Mouse (Mus musculus): ENCODE measurements around the gene Actn4. TPM values are rescaled to one million over a fixed set of nuclear protein-coding genes. Genes with fewer than 3 reads are reported as not detected.
A peak's percentile ranks its signal among the peaks of the same experiment; 100 is the strongest.

The Actn4 gene
- polyA plus RNA-seq, 1 experiment from 2014 or later, result 233 TPM

DNA sequence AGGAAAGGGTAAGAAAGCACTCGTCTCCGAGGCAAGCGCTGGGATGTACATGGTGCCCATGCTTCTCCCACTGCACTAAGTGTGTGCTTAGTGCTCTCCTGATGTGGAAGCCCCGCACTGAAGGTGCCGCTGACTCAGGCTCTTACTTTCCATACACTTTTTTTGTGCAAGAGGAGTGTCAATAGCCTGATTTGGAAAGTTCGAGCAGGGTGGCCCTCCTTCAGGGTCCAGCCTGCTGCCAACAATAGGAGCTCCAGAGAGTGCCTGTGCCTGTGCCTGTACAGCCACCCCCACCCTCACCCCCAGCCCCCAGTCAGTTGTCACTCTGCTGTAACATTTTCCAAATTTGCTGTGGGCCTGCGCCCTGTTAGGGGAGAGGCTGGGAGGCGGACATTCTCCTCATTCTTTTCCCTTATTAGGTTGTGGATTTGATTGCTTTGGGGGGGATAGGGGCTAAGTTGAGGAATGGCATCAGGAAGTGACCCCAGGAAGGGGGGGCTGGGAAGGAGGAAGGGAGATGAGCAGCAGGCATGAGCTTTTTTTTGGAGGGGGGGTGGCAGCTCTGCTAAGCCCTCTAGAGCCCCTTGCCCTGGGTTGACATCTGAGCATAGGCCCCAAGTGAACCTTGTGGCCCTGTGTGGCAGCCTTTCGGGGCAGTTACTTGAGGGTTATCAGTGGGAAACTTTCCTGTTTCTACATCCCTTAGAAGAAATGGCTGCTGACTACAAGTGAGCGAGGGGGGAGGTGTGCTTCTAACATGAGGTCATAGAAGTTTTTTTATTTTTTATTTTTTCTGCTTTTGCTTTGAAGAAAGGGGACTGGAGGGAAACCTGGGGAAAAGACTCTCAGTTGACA lies 16.5 kb downstream of the Actn4 start:
- Histone ChIP-seq H3K9me3 (no peaks in the 10 kb centered on the region), H3K4me2 (replicated peaks) (peak overlapping the region; percentile 27), H3K4me1 (peaks cover 81% of the 10 kb centered on the region), H3K9ac (peak overlapping the region; percentile 31; the same call in 1 of the 2 replicates), H3K27ac (peak overlapping the region; percentile 91), H3K4me3 (no peak overlapping the region), H3K27me3 (no peaks in the 10 kb centered on the region), H3K36me3 (peaks cover 4% of the 10 kb centered on the region; the same call in 1 of the 2 replicates)
- ATAC-seq (ENCODE audit: insufficient number of reproducible peaks, insufficient read depth, low FRiP score, low TSS enrichment), result peak; percentile 55
- WGBS, result 10% methylated on average over 10 of the region's 10 CpGs

DNA sequence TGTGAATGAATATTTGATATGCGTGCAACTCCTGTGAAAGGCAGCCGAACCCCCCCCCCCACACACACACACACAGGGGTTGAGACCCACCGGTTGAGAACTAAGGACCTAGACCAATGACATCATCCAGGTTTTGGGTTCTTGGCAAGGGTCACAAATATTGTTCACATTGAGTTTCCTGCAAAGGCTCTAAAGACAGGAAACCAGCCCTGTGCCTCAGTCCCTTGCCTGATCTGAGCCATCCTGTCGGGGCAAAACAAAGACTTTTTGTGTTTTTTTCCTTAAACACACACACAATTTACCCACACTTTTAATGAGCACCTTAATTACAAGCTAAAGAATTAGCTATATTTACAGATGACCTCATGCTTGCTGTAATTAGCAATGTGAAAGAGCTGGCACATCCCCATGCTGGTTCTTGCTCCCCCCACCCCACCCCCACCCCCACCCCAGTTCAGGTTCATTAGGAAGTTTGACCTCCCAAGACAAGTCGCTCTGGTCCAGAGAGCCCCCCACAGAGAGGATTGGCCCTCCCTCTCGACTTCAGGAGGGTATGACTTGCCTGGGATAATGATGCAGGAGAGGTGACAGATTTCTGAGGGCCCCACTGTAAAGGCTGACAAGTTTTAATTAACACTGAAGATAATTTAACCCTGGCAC lies 17.3 kb downstream of the Actn4 start:
- WGBS, result 24% methylated on average over 6 of the region's 6 CpGs
- no peak for ATAC-seq (ENCODE audit: insufficient number of reproducible peaks, insufficient read depth, low FRiP score, low TSS enrichment)
- H3K4me1 ChIP-seq, result peaks cover 82% of the 10 kb centered on the region
- no peaks in the 10 kb centered on the region for H3K9me3 ChIP-seq
- peak overlapping the region; percentile 27 for H3K4me2 ChIP-seq (replicated peaks)
- H3K27ac ChIP-seq, result peak overlapping the region; percentile 91
- no peaks in the 10 kb centered on the region for H3K27me3 ChIP-seq
- H3K9ac ChIP-seq, result peak overlapping the region; percentile 31; the same call in 1 of the 2 replicates
- H3K4me3 ChIP-seq, result no peak overlapping the region
- H3K36me3 ChIP-seq, result no peaks in the 10 kb centered on the region

DNA sequence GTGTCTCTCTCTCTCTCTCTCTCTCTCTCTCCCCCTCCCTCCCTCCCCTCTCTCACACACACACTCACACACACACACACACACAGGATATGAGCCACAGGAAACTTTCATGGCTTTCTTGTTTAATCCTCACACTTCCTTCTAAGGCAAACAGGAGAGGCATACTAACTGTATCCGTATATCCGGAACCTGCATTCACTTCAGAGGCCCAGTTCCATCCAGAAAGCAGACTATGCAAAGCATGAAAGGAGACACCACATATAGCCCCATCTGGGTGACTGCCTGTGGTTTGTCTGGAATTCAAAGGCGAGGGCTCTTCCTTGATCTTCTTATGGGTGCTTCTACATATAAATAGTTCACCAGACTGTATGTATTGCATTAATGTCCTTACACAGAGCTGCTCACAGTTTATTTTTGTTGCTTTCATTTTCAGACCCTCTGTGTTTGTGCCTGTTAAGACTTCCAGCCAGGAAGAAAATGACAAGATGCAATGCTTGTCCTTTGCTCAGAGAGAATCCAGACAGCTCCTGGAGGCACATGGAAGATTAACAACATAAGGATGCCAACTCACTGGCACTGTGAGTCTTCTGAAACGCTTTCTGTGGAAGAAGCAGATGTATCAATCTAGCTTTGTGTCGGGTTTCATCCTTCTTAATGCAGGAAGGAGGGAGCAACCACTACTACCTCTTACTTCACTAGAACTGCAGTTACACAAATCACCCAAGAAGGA lies 18.5 kb downstream of the Actn4 start:
- H3K4me1 ChIP-seq, result peaks cover 77% of the 10 kb centered on the region
- no peak overlapping the region for H3K9ac ChIP-seq
- H3K36me3 ChIP-seq, result no peaks in the 10 kb centered on the region
- H3K4me2 ChIP-seq (replicated peaks), result no peak overlapping the region; the same call in 1 of the 2 replicates
- H3K9me3 ChIP-seq, result no peaks in the 10 kb centered on the region
- no peak overlapping the region for H3K4me3 ChIP-seq
- 44% methylated on average over 5 of the region's 5 CpGs for WGBS
- ATAC-seq (ENCODE audit: insufficient number of reproducible peaks, insufficient read depth, low FRiP score, low TSS enrichment), result no peak
- no peaks in the 10 kb centered on the region for H3K27me3 ChIP-seq
- H3K27ac ChIP-seq, result peak overlapping the region; percentile 84

DNA sequence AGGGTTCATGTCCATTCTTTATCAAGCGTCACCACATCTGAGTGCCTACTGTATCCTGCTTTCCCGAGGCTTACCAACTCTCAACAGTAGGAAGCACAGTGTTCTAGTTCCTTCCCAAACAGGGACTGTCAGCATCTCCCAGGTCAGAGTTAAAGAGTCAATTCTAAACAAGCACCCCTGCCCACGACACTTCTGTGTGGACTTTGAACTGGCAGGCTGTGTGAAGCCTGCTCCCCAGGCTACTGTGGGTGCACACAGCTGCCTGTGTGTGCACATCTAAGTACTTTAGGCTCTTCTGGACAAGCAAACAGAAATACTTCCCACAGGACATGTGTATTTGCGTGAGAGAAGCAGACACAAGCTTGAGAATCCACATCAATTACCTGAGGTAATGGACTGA lies 20.6 kb downstream of the Actn4 start:
- no peaks in the 10 kb centered on the region for H3K9me3 ChIP-seq
- WGBS, result 60% methylated on average over 4 of the region's 4 CpGs
- H3K4me2 ChIP-seq (replicated peaks), result no peak overlapping the region
- no peak overlapping the region for H3K9ac ChIP-seq
- no peak for ATAC-seq (ENCODE audit: insufficient number of reproducible peaks, insufficient read depth, low FRiP score, low TSS enrichment)
- no peak overlapping the region for H3K4me3 ChIP-seq
- peak overlapping the region; percentile 47 for H3K27ac ChIP-seq
- peaks cover 62% of the 10 kb centered on the region for H3K4me1 ChIP-seq
- no peaks in the 10 kb centered on the region for H3K27me3 ChIP-seq
- no peaks in the 10 kb centered on the region for H3K36me3 ChIP-seq

DNA sequence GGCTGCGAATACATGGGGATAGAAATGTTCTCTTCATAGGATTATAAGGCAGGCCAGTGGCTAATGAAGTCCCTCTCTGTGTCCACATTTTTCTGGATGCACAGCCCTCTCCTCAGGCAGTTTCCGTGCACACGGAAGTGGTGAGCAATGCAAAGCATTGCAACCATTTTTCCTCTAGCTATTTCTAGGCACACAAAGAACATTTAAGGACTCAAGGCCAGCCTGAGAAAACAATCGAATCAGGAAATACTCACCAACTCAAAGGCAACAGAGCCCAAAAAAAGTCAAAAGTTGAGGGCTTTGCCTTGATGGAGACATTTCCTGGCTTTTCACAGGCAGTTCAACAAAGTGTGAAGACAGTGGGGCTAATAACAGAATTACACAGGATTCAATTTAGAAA lies 21.0 kb downstream of the Actn4 start:
- 52% methylated on average over 4 of the region's 4 CpGs for WGBS
- no peaks in the 10 kb centered on the region for H3K36me3 ChIP-seq

DNA sequence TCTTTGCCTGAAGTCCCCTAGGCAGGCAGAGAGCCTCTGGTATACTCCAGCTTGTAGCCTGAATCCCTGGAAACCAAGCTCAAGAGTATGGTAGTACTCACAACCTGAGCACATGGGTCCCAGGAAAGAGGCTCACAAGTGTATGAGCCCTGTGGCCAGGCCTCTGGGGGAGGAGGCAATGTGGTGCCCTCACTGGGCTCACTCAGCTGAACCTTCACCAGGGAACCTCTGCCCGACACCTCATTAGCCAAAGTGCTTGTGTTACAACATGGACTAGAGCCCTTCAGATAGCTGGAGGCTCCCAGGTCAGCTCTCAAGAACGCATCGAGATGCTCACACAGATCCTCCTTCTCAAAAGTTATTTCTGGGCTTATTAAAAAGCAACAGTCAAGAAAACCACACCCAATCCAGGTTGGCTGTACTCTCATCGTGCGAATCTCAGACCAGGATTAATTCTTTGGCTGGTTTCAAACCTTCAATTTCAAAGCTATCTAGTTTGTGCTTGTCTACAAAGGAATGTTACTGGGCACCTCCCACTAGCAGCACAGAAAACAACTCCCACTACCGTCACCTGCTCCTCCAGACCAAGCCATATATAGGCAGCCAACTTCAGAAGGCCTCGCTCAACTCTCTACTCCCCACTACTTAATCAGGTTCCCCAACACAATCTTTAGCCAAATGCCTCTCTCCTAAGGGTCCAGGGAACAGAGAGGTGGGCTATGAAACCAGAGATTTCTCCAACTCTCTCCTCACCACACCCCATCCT lies 22.5 kb downstream of the Actn4 start:
- Histone ChIP-seq H3K4me2 (replicated peaks) (no peak overlapping the region), H3K4me3 (no peak overlapping the region), H3K9ac (no peak overlapping the region), H3K27me3 (no peaks in the 10 kb centered on the region), H3K36me3 (no peaks in the 10 kb centered on the region), H3K4me1 (peaks cover 49% of the 10 kb centered on the region), H3K27ac (peak overlapping the region; percentile 24; the same call in 1 of the 2 replicates), H3K9me3 (no peaks in the 10 kb centered on the region)
- ATAC-seq (ENCODE audit: insufficient number of reproducible peaks, insufficient read depth, low FRiP score, low TSS enrichment), result no peak
- WGBS, result 78% methylated on average over 7 of the region's 7 CpGs

More for the DNA sequence above, 21.0 kb downstream of the Actn4 start:
- no peak overlapping the region for H3K4me2 ChIP-seq (replicated peaks)
- peak overlapping the region; percentile 47 for H3K27ac ChIP-seq
- ATAC-seq (ENCODE audit: insufficient number of reproducible peaks, insufficient read depth, low FRiP score, low TSS enrichment), result no peak
- H3K9me3 ChIP-seq, result no peaks in the 10 kb centered on the region
- H3K9ac ChIP-seq, result no peak overlapping the region
- no peak overlapping the region for H3K4me3 ChIP-seq
- H3K4me1 ChIP-seq, result peaks cover 60% of the 10 kb centered on the region
- H3K27me3 ChIP-seq, result no peaks in the 10 kb centered on the region

DNA sequence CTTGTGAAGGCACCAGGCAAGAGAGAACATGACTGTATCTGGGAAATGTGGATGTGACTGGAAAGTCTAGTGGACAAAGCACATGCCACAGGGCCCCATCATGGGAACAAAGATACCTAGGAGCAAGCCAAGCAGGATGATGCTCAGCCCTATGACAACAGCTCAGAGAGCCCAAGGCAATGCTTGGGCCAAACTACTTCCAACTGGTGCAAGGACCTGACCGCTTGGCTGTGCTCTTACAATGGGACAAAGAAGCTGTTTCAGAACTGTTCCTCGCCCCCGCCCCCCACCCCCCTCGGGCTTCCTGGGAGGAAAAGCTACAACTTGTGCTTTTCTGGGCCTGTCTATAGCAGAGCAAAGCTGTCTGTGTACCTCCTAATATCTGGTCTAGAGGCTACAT lies 23.5 kb downstream of the Actn4 start:
- H3K36me3 ChIP-seq, result 0 out of 2 replicates have a peak, but pooled peaks cover 3% of the 10 kb centered on the region
- WGBS, result 34% methylated on average over 4 of the region's 4 CpGs

DNA sequence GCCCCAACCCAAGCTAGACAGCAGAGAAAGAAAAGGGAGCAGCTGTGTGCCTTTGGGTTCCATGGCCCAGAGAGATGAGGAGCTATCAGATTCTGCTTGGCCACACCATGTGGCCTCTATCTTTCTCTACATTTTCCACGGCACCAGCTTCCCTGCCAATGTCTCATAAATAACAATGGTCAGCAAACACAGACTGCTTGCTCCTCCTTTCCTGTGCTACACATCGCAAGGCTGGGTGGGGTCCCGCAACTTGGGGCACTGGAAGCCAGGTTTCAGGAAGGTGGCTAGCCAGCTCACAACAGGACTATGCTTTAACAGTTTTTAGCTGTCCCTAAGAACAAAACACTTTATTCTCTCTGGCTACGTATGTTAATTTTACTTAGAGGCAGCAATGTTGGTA lies 25.4 kb downstream of the Actn4 start:
- WGBS, result 74% methylated on average over 4 of the region's 4 CpGs
- no peak overlapping the region for H3K4me2 ChIP-seq (replicated peaks)
- ATAC-seq (ENCODE audit: insufficient number of reproducible peaks, insufficient read depth, low FRiP score, low TSS enrichment), result no peak
- no peak overlapping the region for H3K4me3 ChIP-seq
- H3K27me3 ChIP-seq, result no peaks in the 10 kb centered on the region
- H3K36me3 ChIP-seq, result 0 out of 2 replicates have a peak, but pooled peaks cover 3% of the 10 kb centered on the region
- peaks cover 36% of the 10 kb centered on the region for H3K4me1 ChIP-seq
- H3K9ac ChIP-seq, result no peak overlapping the region
- no peaks in the 10 kb centered on the region for H3K9me3 ChIP-seq
- peak overlapping the region; percentile 42; the same call in 1 of the 2 replicates for H3K27ac ChIP-seq

More for the DNA sequence above, 23.5 kb downstream of the Actn4 start:
- Histone ChIP-seq H3K27ac (peak overlapping the region; percentile 24; the same call in 1 of the 2 replicates), H3K4me3 (no peak overlapping the region), H3K9me3 (no peaks in the 10 kb centered on the region), H3K4me2 (replicated peaks) (no peak overlapping the region), H3K4me1 (peaks cover 46% of the 10 kb centered on the region), H3K9ac (no peak overlapping the region), H3K27me3 (no peaks in the 10 kb centered on the region)
- ATAC-seq (ENCODE audit: insufficient number of reproducible peaks, insufficient read depth, low FRiP score, low TSS enrichment), result no peak

DNA sequence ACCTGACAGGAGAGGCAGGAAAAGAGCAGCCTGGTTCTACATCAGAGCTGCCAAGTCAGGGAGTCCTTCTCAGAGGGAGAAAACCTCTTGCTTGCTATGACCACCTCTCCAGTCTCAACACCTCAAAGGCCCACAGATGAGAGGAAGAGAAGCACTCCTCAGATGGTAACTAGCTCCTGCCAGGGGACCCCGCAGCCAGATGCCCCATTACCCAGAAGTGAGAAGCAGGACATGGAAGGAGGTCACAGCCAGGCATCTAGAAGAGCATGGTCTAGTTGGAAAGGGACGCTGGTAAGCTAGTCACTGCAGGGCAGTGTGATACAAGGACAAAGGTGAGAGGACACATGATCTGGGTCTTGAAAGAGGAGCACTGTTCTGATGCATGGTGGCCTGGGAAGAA lies 28.3 kb downstream of the Actn4 start:
- H3K27ac ChIP-seq, result no peak overlapping the region
- H3K27me3 ChIP-seq, result no peaks in the 10 kb centered on the region
- no peaks in the 10 kb centered on the region for H3K9me3 ChIP-seq
- WGBS, result 82% methylated on average over 2 of the region's 2 CpGs
- 0 out of 2 replicates have a peak, but pooled peaks cover 3% of the 10 kb centered on the region for H3K36me3 ChIP-seq
- H3K9ac ChIP-seq, result no peak overlapping the region
- no peak overlapping the region for H3K4me2 ChIP-seq (replicated peaks)
- H3K4me1 ChIP-seq, result peaks cover 33% of the 10 kb centered on the region
- no peak overlapping the region for H3K4me3 ChIP-seq
- ATAC-seq (ENCODE audit: insufficient number of reproducible peaks, insufficient read depth, low FRiP score, low TSS enrichment), result no peak

DNA sequence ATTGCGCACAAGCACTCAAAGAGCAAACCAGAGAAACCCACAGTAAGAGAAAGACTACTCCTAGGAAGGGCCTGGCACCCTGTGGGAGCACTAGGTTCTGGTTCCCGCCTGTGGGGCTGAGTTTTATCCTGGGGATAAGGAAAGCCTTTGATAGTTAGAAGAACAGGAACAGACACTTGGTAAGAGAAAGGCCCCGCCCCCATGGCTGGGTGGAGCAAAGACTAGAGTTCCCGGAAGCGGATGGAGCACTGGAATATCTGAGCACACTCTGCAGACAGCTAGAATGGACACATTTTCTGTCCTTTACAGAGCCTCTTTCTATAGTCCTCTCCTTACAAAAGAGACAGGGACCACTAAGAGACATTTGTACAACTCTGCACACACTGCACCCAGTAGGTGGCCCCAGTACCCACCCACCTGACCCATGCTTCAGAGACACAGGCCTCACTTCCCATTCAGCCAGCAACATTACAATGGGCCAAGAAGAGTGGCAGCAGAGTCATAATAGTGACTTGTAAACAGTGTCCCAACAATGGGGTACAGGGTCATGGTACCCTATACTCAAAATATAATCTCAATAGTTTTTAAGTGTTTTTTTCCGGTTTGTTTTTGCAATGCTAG lies 29.6 kb downstream of the Actn4 start:
- 0 out of 2 replicates have a peak, but pooled peaks cover 3% of the 10 kb centered on the region for H3K36me3 ChIP-seq
- H3K27me3 ChIP-seq, result no peaks in the 10 kb centered on the region
- no peak overlapping the region for H3K27ac ChIP-seq
- no peaks in the 10 kb centered on the region for H3K9me3 ChIP-seq
- no peak overlapping the region for H3K4me3 ChIP-seq
- no peak overlapping the region for H3K4me2 ChIP-seq (replicated peaks)
- 76% methylated on average over 6 of the region's 6 CpGs for WGBS
- peaks cover 33% of the 10 kb centered on the region for H3K4me1 ChIP-seq
- no peak overlapping the region for H3K9ac ChIP-seq
- ATAC-seq (ENCODE audit: insufficient number of reproducible peaks, insufficient read depth, low FRiP score, low TSS enrichment), result no peak

Measured in embryonic facial prominence, embryonic 12.5 days (tissue).